Mouse (Mus musculus) spleen, postnatal 14 days (tissue): ENCODE results near the gene Necab2.

Experiments used
- DNase-seq, 2 experiments: peaks; one replicate each; pipeline ENCODE4 v3.0.0; 2021 to 2022; ENCODE audit warnings: low spot score in 2 of 2

Necab2 gene

DNA sequence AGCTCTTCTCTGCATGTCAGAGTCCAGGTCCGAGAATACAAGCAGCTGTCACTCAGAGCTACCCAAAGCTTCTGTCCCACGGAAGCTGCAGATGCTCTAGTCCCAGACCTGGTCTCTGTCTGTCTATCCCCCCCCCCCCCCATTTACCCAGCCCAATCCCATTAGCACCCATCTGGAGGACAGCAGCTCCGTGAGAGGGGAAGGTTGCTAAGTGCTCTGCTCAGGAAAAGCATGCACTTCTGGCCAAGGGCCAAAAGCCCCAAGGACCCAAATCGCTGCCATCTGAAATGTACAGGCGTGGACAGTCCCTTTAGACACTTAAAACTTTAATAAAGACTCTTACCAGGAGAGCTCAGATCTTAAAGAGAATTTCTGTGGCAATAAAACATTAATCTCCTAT, 70.2 kb downstream of the Necab2 start:
- DNase-seq, result no peak

DNA sequence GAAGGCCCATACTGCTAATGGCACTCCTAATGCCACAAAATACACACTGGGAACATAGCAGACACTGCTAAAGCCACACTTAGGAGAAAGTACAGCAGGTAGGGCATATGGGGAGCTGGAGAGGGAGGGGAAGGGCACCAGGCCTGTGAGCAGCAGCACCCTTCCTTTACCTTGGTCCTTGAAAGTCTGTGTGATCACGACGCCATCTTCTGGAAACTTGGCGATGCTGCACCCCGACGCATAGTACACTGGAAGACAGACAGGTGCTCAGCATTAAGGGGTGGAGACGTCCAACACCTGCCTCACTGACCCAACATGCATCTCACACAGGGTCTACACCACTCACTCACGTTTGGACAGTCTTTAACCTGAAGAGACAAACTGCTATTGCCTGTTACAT, 73.6 kb downstream of the Necab2 start:
- no peak for DNase-seq
